Mouse (Mus musculus): ENCODE measurements at regions not wholly inside any gene's neighbourhood (a gene's known extent, or its start where the extent isn't known, plus 50 kb on each side); places are given as distances from the start of the nearest gene placed in this dataset.

DNA sequence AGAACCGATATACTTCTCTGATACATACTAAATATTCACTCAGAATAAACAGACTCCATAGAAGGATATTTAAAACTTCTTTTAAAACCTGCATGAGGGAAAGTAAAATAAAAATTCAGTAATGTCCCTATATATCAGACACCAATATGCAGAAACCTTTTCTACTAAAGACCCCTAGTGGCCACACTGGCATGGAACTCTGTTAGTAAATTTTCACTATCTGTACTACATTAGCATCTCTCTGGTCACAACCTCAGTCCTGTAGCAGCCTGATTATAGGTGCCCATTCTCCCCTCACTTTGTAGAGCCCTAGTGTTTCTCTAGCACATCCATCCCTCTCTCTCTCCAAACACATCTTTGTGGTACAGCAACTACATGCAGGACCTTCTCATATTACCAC, 970.3 kb downstream of the Cdh11 start:
- no peaks in the 10 kb centered on the region for H3K27me3 ChIP-seq (ENCODE audit: control insufficient read depth, insufficient read depth, low read length)
- no peak overlapping the region for H3K4me3 ChIP-seq
- H3K36me3 ChIP-seq (ENCODE audit: control insufficient read depth, insufficient read depth, low read length): no peaks in the 10 kb centered on the region
- DNase-seq: no peak
- no peaks in the 10 kb centered on the region for H3K4me1 ChIP-seq (ENCODE audit: control insufficient read depth, insufficient read depth, low read length)
- no peak overlapping the region for H3K9ac ChIP-seq (ENCODE audit: low read depth, low read length)
- intact Hi-C loops (cut with DNase I): loop anchor here (10.0 kb wide), 1 partner anchor 190 kb away; no protein-coding TSS in a partner anchor
- no peak for TF ChIP-seq POLR2A (IDR thresholded peaks at IDR 0.05; ENCODE audit: insufficient read depth, low read depth, low read length)
- peak; percentile 34 for TF ChIP-seq CTCF (IDR thresholded peaks at IDR 0.05)
- no peaks in the 10 kb centered on the region for H3K79me2 ChIP-seq (replicated peaks; ENCODE audit: control insufficient read depth, insufficient read depth, low read length)
- no peak overlapping the region for H3K27ac ChIP-seq
- WGBS: 93% methylated on average over 1 of the region's 1 CpGs

DNA sequence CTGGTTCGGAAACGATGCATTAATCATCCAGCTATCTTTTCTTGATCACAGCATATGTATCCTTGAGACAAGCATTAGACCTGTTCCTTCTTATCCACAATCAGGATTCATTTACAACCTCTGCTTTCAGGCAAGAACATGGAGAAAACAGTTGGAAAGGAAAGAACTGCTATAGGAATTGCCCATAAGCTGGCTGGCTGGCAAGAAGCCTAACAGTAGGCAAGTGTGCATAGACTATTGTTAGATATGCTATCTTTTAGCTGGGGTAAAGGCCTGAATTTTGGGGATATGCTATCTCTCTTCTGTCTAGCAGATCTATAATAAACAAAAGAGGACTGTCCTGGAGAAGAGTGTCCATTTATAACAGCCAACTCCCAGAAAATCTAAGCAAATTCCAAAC, 981.9 kb downstream of the Cdh11 start:
- TF ChIP-seq POLR2A (IDR thresholded peaks at IDR 0.05; ENCODE audit: insufficient read depth, low read depth, low read length) (no peak), CTCF (IDR thresholded peaks at IDR 0.05) (no peak)
- WGBS: 64% methylated on average over 2 of the region's 2 CpGs
- Histone ChIP-seq H3K27me3 (ENCODE audit: control insufficient read depth, insufficient read depth, low read length) (no peaks in the 10 kb centered on the region), H3K36me3 (ENCODE audit: control insufficient read depth, insufficient read depth, low read length) (no peaks in the 10 kb centered on the region), H3K4me1 (ENCODE audit: control insufficient read depth, insufficient read depth, low read length) (no peaks in the 10 kb centered on the region), H3K4me3 (no peak overlapping the region), H3K9ac (ENCODE audit: low read depth, low read length) (no peak overlapping the region), H3K27ac (no peak overlapping the region), H3K79me2 (replicated peaks; ENCODE audit: control insufficient read depth, insufficient read depth, low read length) (no peaks in the 10 kb centered on the region)
- intact Hi-C loops (cut with DNase I): no loop called here
- DNase-seq: no peak

DNA sequence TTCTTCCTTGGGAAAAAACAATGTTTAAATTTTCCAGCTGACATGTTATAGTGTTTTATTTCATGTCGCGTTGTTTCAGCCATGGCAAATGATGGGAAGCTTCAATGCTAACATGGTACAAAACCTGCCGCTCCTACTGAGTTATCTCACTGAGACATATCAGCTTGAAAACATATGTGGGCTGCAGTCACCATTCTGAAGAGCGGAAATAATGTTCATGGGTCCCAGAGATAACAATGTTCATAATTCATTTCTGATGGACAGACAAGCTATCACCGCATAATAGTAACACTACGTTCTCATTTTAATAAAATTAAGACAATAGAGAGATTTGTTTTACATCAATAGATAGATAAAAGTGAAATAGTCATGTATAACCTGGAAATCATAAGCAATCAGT, 983.3 kb downstream of the Cdh11 start:
- intact Hi-C loops (cut with DNase I): no loop called here
- Histone ChIP-seq H3K9ac (ENCODE audit: low read depth, low read length) (no peak overlapping the region), H3K27ac (no peak overlapping the region), H3K27me3 (ENCODE audit: control insufficient read depth, insufficient read depth, low read length) (no peaks in the 10 kb centered on the region), H3K36me3 (ENCODE audit: control insufficient read depth, insufficient read depth, low read length) (no peaks in the 10 kb centered on the region), H3K4me1 (ENCODE audit: control insufficient read depth, insufficient read depth, low read length) (no peaks in the 10 kb centered on the region), H3K4me3 (no peak overlapping the region), H3K79me2 (replicated peaks; ENCODE audit: control insufficient read depth, insufficient read depth, low read length) (no peaks in the 10 kb centered on the region)
- 75% methylated on average over 6 of the region's 6 CpGs for WGBS
- TF ChIP-seq CTCF (IDR thresholded peaks at IDR 0.05): no peak
- TF ChIP-seq EP300 (IDR thresholded peaks at IDR 0.05; ENCODE audit: insufficient read depth, low read depth, low read length): no peak
- no peak for TF ChIP-seq POLR2A (IDR thresholded peaks at IDR 0.05; ENCODE audit: insufficient read depth, low read depth, low read length)
- DNase-seq: no peak

DNA sequence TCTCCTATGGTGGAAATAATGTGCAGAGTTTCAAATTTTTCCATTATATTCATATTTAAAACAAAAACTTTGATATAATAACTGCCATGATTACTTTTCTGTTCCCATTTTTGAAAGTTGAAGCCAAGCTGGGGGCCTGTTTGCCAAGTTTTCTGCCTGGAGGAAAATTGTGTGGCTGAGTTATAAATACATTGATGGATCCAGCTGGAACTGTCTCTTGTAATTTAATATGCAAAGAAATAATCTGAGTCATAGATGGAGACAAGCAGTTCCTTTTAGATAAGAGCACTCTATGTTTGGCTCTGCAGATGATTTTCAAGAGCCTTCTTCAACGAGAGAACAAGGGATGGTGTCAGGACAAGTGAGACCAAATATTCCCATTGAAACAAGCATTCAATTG, 994.7 kb downstream of the Cdh11 start:
- 15% methylated on average over 1 of the region's 1 CpGs for WGBS
- H3K9ac ChIP-seq (ENCODE audit: low read depth, low read length): no peak overlapping the region
- no peak overlapping the region for H3K4me3 ChIP-seq
- H3K27ac ChIP-seq: no peak overlapping the region
- intact Hi-C loops (cut with DNase I): no loop called here
- DNase-seq: no peak
- H3K27me3 ChIP-seq (ENCODE audit: control insufficient read depth, insufficient read depth, low read length): no peaks in the 10 kb centered on the region
- no peaks in the 10 kb centered on the region for H3K79me2 ChIP-seq (replicated peaks; ENCODE audit: control insufficient read depth, insufficient read depth, low read length)
- H3K4me1 ChIP-seq (ENCODE audit: control insufficient read depth, insufficient read depth, low read length): no peaks in the 10 kb centered on the region
- TF ChIP-seq EP300 (IDR thresholded peaks at IDR 0.05; ENCODE audit: insufficient read depth, low read depth, low read length) (no peak), CTCF (IDR thresholded peaks at IDR 0.05) (no peak), POLR2A (IDR thresholded peaks at IDR 0.05; ENCODE audit: insufficient read depth, low read depth, low read length) (no peak)
- H3K36me3 ChIP-seq (ENCODE audit: control insufficient read depth, insufficient read depth, low read length): no peaks in the 10 kb centered on the region

DNA sequence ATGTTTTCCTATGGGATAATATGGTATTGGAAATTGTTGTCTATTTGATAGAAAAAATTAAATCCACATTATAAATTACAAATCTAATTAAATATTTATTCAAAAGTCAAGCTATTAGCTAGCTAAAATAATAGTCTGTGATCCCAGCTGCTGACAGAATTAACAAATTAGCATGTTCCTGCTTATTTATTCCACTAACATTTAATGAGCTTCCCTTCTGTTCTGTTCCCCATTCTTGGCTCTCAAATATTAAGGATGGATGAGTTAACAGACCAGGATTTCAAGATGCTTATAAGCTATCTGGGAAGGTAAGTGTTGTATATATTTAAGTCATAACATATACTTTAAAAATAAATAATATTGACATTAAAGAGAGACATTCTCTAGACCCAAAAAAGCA, 998.6 kb downstream of the Cdh11 start:
- no peak for DNase-seq
- TF ChIP-seq CTCF (IDR thresholded peaks at IDR 0.05): no peak
- TF ChIP-seq POLR2A (IDR thresholded peaks at IDR 0.05; ENCODE audit: insufficient read depth, low read depth, low read length): no peak
- no peak for TF ChIP-seq EP300 (IDR thresholded peaks at IDR 0.05; ENCODE audit: insufficient read depth, low read depth, low read length)
- H3K27ac ChIP-seq: no peak overlapping the region

DNA sequence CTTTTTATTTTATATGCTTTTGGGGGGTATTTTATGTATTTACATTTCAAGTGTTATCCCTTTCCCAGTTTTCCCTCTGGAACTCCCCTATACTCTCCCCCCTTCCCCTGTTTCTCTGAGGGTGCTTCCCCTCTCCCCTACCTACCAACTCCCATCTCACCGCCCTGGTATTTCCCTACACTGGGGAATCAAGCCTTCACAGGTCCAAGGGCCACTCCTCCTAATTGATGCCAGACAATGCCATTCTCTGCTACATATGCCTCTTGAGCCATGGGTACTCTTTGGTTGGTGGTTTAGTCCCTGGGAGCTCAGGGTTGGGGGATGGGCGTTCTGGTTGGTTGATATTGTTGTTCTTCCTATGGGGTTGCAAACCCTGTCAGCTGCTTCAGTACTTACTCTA, 1002.9 kb downstream of the Cdh11 start:
- WGBS: 73% methylated on average over 2 of the region's 2 CpGs
- no peak overlapping the region for H3K4me3 ChIP-seq
- H3K27me3 ChIP-seq (ENCODE audit: control insufficient read depth, insufficient read depth, low read length): no peaks in the 10 kb centered on the region
- H3K36me3 ChIP-seq (ENCODE audit: control insufficient read depth, insufficient read depth, low read length): no peaks in the 10 kb centered on the region
- DNase-seq: no peak
- intact Hi-C loops (cut with DNase I): no loop called here
- H3K27ac ChIP-seq: no peak overlapping the region
- H3K4me1 ChIP-seq (ENCODE audit: control insufficient read depth, insufficient read depth, low read length): no peaks in the 10 kb centered on the region
- TF ChIP-seq EP300 (IDR thresholded peaks at IDR 0.05; ENCODE audit: insufficient read depth, low read depth, low read length): no peak
- TF ChIP-seq CTCF (IDR thresholded peaks at IDR 0.05): no peak
- no peak for TF ChIP-seq POLR2A (IDR thresholded peaks at IDR 0.05; ENCODE audit: insufficient read depth, low read depth, low read length)
- no peaks in the 10 kb centered on the region for H3K79me2 ChIP-seq (replicated peaks; ENCODE audit: control insufficient read depth, insufficient read depth, low read length)
- H3K9ac ChIP-seq (ENCODE audit: low read depth, low read length): no peak overlapping the region

More for the DNA sequence above, 998.6 kb downstream of the Cdh11 start:
- no peaks in the 10 kb centered on the region for H3K4me1 ChIP-seq (ENCODE audit: control insufficient read depth, insufficient read depth, low read length)
- no peak overlapping the region for H3K9ac ChIP-seq (ENCODE audit: low read depth, low read length)
- intact Hi-C loops (cut with DNase I): no loop called here
- no peak overlapping the region for H3K4me3 ChIP-seq
- H3K36me3 ChIP-seq (ENCODE audit: control insufficient read depth, insufficient read depth, low read length): no peaks in the 10 kb centered on the region
- no peaks in the 10 kb centered on the region for H3K79me2 ChIP-seq (replicated peaks; ENCODE audit: control insufficient read depth, insufficient read depth, low read length)
- no peaks in the 10 kb centered on the region for H3K27me3 ChIP-seq (ENCODE audit: control insufficient read depth, insufficient read depth, low read length)
